Mouse (Mus musculus): ENCODE measurements around the gene Dnah12.

DNA sequence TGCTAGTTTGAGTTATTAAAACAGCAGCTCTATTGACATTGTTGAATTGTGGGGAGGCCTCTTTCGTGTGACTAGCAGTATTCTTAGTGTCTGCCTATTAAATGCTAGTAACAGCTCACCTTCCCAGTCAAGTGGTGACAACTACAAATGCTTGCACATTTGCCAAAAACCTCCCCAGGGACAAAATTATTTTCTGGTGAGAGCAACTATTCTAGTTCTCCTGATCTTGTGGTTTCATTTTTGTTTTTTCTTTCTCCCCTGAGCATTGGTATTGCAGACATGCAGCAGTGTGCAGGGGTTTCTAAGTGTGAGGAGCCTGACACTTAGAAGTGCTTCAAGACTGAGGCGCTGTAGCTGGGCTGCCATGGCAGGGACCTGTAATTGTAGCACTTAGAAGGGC, 45.3 kb upstream of the Dnah12 start:
- no peak for TF ChIP-seq CTCF (IDR thresholded peaks at IDR 0.05 in 2 of 3, conservative IDR thresholded peaks at IDR 0.05 in 1 of 3; ENCODE audit: control insufficient read depth in 1 of 3, insufficient read depth in 1 of 3, low read depth in 2 of 3, low read length in 3 of 3, poor library complexity in 1 of 3, severe bottlenecking in 1 of 3)
- no peak for TF ChIP-seq POLR2AphosphoS2 (IDR thresholded peaks at IDR 0.05; ENCODE audit: low read length)
- no peak for TF ChIP-seq JUND (IDR thresholded peaks at IDR 0.05; ENCODE audit: low read depth, low read length)
- TF ChIP-seq NELFE (IDR thresholded peaks at IDR 0.05; ENCODE audit: low read depth, low read length): no peak
- TF ChIP-seq HCFC1 (IDR thresholded peaks at IDR 0.05; ENCODE audit: low read depth, low read length): no peak
- TF ChIP-seq EP300 (IDR thresholded peaks at IDR 0.05; ENCODE audit: low read depth in 1 of 2, low read length in 2 of 2): no peak
- TF ChIP-seq CHD2 (IDR thresholded peaks at IDR 0.05; ENCODE audit: low read length): no peak
- no peak for TF ChIP-seq POLR2A (IDR thresholded peaks at IDR 0.05; ENCODE audit: control insufficient read depth in 1 of 2, insufficient read depth in 1 of 2, low read depth in 1 of 2, low read length in 2 of 2, poor library complexity in 1 of 2)
- TF ChIP-seq MAFK (IDR thresholded peaks at IDR 0.05; ENCODE audit: borderline replicate concordance, low read depth, low read length): no peak
- no peak for TF ChIP-seq ZKSCAN1 (IDR thresholded peaks at IDR 0.05; ENCODE audit: low read depth, low read length)
- TF ChIP-seq CHD1 (IDR thresholded peaks at IDR 0.05; ENCODE audit: low read depth, low read length): no peak
- TF ChIP-seq ZC3H11A (IDR thresholded peaks at IDR 0.05; ENCODE audit: low read depth, low read length): no peak
- TF ChIP-seq TAL1 (IDR thresholded peaks at IDR 0.05; ENCODE audit: low read length): no peak
- no peak for TF ChIP-seq GABPA (IDR thresholded peaks at IDR 0.05; ENCODE audit: low read depth, low read length)

Data from MEL (cell line).